ENCODE assay signal across 25 mouse cellular contexts in genomic region chr13:108064331-108064730, GRCm38 (mm10). TPM values are rescaled to one million over a fixed set of nuclear protein-coding genes. Genes with fewer than 3 reads are reported as not detected.
DNase-seq lines count a peak whose midpoint lies in the region; ATAC-seq and TF ChIP-seq lines count a peak whose summit lies in the region.
"Had no signal": no experiment of that assay in that cellular context is flagged by ENCODE, and none has a peak within 500 bp of the region (broad histone marks: within the 10 kb centered on the region; RNA-seq: fewer than 3 reads in every experiment).

No protein-coding gene starts in this region.

- no peak overlapping the region for H3K27ac ChIP-seq in forebrain, embryonic 13.5 days
- H3K27ac ChIP-seq in forebrain, postnatal 0 days (ENCODE audit: low read depth, low read length): no peak overlapping the region
- H3K27ac ChIP-seq in hindbrain, embryonic 12.5 days: no peak overlapping the region
- H3K27ac ChIP-seq in hindbrain, embryonic 14.5 days: no peak overlapping the region
- no peak overlapping the region for H3K27ac ChIP-seq in midbrain, embryonic 12.5 days (replicated peaks)
- H3K27ac ChIP-seq: embryonic facial prominence, embryonic 15.5 days; limb, embryonic 15.5 days; liver, embryonic 14.5 days had no signal

- no peaks in the 10 kb centered on the region for H3K36me3 ChIP-seq in forebrain, embryonic 13.5 days (ENCODE audit: poor library complexity, severe bottlenecking)
- no peaks in the 10 kb centered on the region for H3K36me3 ChIP-seq in forebrain, postnatal 0 days (ENCODE audit: insufficient read depth)
- H3K36me3 ChIP-seq in hindbrain, embryonic 12.5 days: no peaks in the 10 kb centered on the region
- no peaks in the 10 kb centered on the region for H3K36me3 ChIP-seq in hindbrain, embryonic 14.5 days (replicated peaks; ENCODE audit: control insufficient read depth, insufficient read depth)
- no peaks in the 10 kb centered on the region for H3K36me3 ChIP-seq in midbrain, embryonic 12.5 days
- H3K36me3 ChIP-seq: embryonic facial prominence, embryonic 15.5 days; heart, embryonic 12.5 days; limb, embryonic 15.5 days had no signal

- DNase-seq in forebrain, postnatal 0 days: no peak
- DNase-seq in hindbrain, embryonic 14.5 days (ENCODE audit: low spot score): no peak
- peak; percentile 50 for DNase-seq in embryo, embryonic 10.5 days (ENCODE audit: low spot score)
- no peak for DNase-seq in kidney, postnatal 25 days
- DNase-seq: adrenal gland, postnatal 25 days; cerebellum, adult 9-10 months; gastrocnemius, postnatal 14 days; heart, adult 18-20 months; heart, postnatal 10 days; kidney, postnatal 36 days; left cerebral cortex, postnatal 4 days; lung, embryonic 14.5 days; thymus, adult 18-20 months; thymus, postnatal 36 days had no signal

- peaks cover 24% of the 10 kb centered on the region for H3K4me1 ChIP-seq in forebrain, embryonic 13.5 days
- H3K4me1 ChIP-seq in forebrain, postnatal 0 days (ENCODE audit: insufficient read depth): peaks cover 9% of the 10 kb centered on the region
- H3K4me1 ChIP-seq in hindbrain, embryonic 12.5 days: peaks cover 15% of the 10 kb centered on the region
- peaks cover 25% of the 10 kb centered on the region for H3K4me1 ChIP-seq in hindbrain, embryonic 14.5 days (replicated peaks; ENCODE audit: control insufficient read depth, insufficient read depth, low read length)
- H3K4me1 ChIP-seq in midbrain, embryonic 12.5 days: peaks cover 28% of the 10 kb centered on the region
- H3K4me1 ChIP-seq: embryonic facial prominence, embryonic 15.5 days; heart, embryonic 12.5 days; limb, embryonic 15.5 days had no signal

- 21% methylated on average over 6 of the region's 6 CpGs for WGBS in forebrain, embryonic 13.5 days
- WGBS in forebrain, postnatal 0 days: 27% methylated on average over 6 of the region's 6 CpGs
- WGBS in hindbrain, embryonic 12.5 days: 27% methylated on average over 6 of the region's 6 CpGs
- WGBS in hindbrain, embryonic 14.5 days: 21% methylated on average over 6 of the region's 6 CpGs
- WGBS in midbrain, embryonic 12.5 days: 18% methylated on average over 6 of the region's 6 CpGs

- no peak overlapping the region for H3K4me2 ChIP-seq in forebrain, embryonic 13.5 days
- H3K4me2 ChIP-seq in forebrain, postnatal 0 days (ENCODE audit: low read depth): no peak overlapping the region
- no peak overlapping the region for H3K4me2 ChIP-seq in hindbrain, embryonic 12.5 days (replicated peaks)
- no peak overlapping the region for H3K4me2 ChIP-seq in hindbrain, embryonic 14.5 days (replicated peaks)
- no peak overlapping the region for H3K4me2 ChIP-seq in midbrain, embryonic 12.5 days (replicated peaks)
- H3K4me2 ChIP-seq: embryonic facial prominence, embryonic 15.5 days; heart, embryonic 12.5 days; limb, embryonic 15.5 days; lung, embryonic 14.5 days had no signal

- H3K9me3 ChIP-seq in forebrain, embryonic 13.5 days (replicated peaks): no peaks in the 10 kb centered on the region
- H3K9me3 ChIP-seq in forebrain, postnatal 0 days (ENCODE audit: low read length): no peaks in the 10 kb centered on the region
- no peaks in the 10 kb centered on the region for H3K9me3 ChIP-seq in hindbrain, embryonic 12.5 days (replicated peaks)
- no peaks in the 10 kb centered on the region for H3K9me3 ChIP-seq in hindbrain, embryonic 14.5 days (ENCODE audit: control insufficient read depth, low read length)
- no peaks in the 10 kb centered on the region for H3K9me3 ChIP-seq in midbrain, embryonic 12.5 days
- H3K9me3 ChIP-seq: embryonic facial prominence, embryonic 15.5 days; heart, embryonic 12.5 days; limb, embryonic 15.5 days; megakaryocyte, embryonic 14.5 days had no signal

- 0 out of 2 replicates have a peak, but pooled peaks have one; percentile 44 for ATAC-seq in forebrain, embryonic 13.5 days
- ATAC-seq in forebrain, postnatal 0 days: no peak
- ATAC-seq in hindbrain, embryonic 12.5 days (ENCODE audit: low FRiP score): peak; percentile 76
- no peak for ATAC-seq in hindbrain, embryonic 14.5 days (ENCODE audit: low FRiP score)
- peak; percentile 82 for ATAC-seq in midbrain, embryonic 12.5 days (ENCODE audit: low FRiP score, low read depth)
- no peak for ATAC-seq in frontal cortex, adult (ENCODE audit: low TSS enrichment)
- ATAC-seq: intestine, postnatal 0 days had no signal

- H3K27me3 ChIP-seq in forebrain, embryonic 13.5 days: peaks cover 14% of the 10 kb centered on the region; the same call in 1 of the 2 replicates
- H3K27me3 ChIP-seq in forebrain, postnatal 0 days (ENCODE audit: insufficient read depth, low read length): no peaks in the 10 kb centered on the region
- H3K27me3 ChIP-seq in hindbrain, embryonic 12.5 days: no peaks in the 10 kb centered on the region
- no peaks in the 10 kb centered on the region for H3K27me3 ChIP-seq in hindbrain, embryonic 14.5 days (ENCODE audit: control insufficient read depth, insufficient read depth, low read length)
- peaks cover 16% of the 10 kb centered on the region; the same call in 1 of the 2 replicates for H3K27me3 ChIP-seq in midbrain, embryonic 12.5 days
- H3K27me3 ChIP-seq: embryonic facial prominence, embryonic 15.5 days; heart, embryonic 12.5 days; limb, embryonic 15.5 days; megakaryocyte, embryonic 14.5 days had no signal

- H3K4me3 ChIP-seq in forebrain, embryonic 13.5 days: no peak overlapping the region
- no peak overlapping the region for H3K4me3 ChIP-seq in forebrain, postnatal 0 days (ENCODE audit: low read depth, low read length)
- no peak overlapping the region for H3K4me3 ChIP-seq in hindbrain, embryonic 12.5 days
- no peak overlapping the region for H3K4me3 ChIP-seq in hindbrain, embryonic 14.5 days (replicated peaks; ENCODE audit: low read length)
- no peak overlapping the region for H3K4me3 ChIP-seq in midbrain, embryonic 12.5 days
- H3K4me3 ChIP-seq: embryonic facial prominence, embryonic 15.5 days; heart, embryonic 12.5 days; limb, embryonic 15.5 days; megakaryocyte, embryonic 14.5 days; myocyte had no signal

- H3K9ac ChIP-seq in forebrain, embryonic 13.5 days: no peak overlapping the region
- no peak overlapping the region for H3K9ac ChIP-seq in forebrain, postnatal 0 days
- H3K9ac ChIP-seq in hindbrain, embryonic 12.5 days: no peak overlapping the region
- H3K9ac ChIP-seq in hindbrain, embryonic 14.5 days: no peak overlapping the region
- H3K9ac ChIP-seq in midbrain, embryonic 12.5 days (replicated peaks): no peak overlapping the region
- H3K9ac ChIP-seq: embryonic facial prominence, embryonic 15.5 days; heart, embryonic 12.5 days; limb, embryonic 15.5 days; liver, embryonic 14.5 days; lung, embryonic 14.5 days had no signal

- no peak for TF ChIP-seq CTCF in forebrain, postnatal 0 days (IDR thresholded peaks at IDR 0.05; ENCODE audit: low read depth)

RNA-seq across cellular contexts. Expression of gene Smim15, which starts 20.1 kb away (rescaled TPM):
- 49.1 and 52.6 TPM in 2 replicates for polyA plus RNA-seq in forebrain, embryonic 13.5 days (2015; fragmentation: Nextera tagmentation; extraction: Ambion mirVana)
- total RNA-seq in forebrain, postnatal 0 days (2014; rRNA removed): 40.3 and 46.5 TPM in 2 replicates
- polyA plus RNA-seq in forebrain, postnatal 0 days (2015; fragmentation: Nextera tagmentation; extraction: Ambion mirVana): 34.0 and 36.8 TPM in 2 replicates
- 47.4 and 52.7 TPM in 2 replicates for polyA plus RNA-seq in hindbrain, embryonic 12.5 days (2016; fragmentation: Nextera tagmentation; extraction: Ambion mirVana)
- polyA plus RNA-seq in hindbrain, embryonic 14.5 days (2014; fragmentation: Nextera tagmentation; extraction: Ambion mirVana): 33.6 and 40.2 TPM in 2 replicates
- 45.8 and 50.4 TPM in 2 replicates for polyA plus RNA-seq in midbrain, embryonic 12.5 days (2016; fragmentation: Nextera tagmentation; extraction: Ambion mirVana)

Comparison
In these comparisons a context has a peak if more than half of its experiments do, and no peak if none do; other contexts are left out.
1. ATAC-seq: peak in forebrain, embryonic 13.5 days (single experiment), hindbrain, embryonic 12.5 days (single experiment) and midbrain, embryonic 12.5 days (single experiment); none in forebrain, postnatal 0 days (single experiment), hindbrain, embryonic 14.5 days (single experiment) and frontal cortex, adult (single experiment).